Mouse (Mus musculus) left cerebral cortex, postnatal 36 days (tissue): ENCODE data around the gene Paqr3. TPM values are rescaled to one million over a fixed set of nuclear protein-coding genes. Genes with fewer than 3 reads are reported as not detected.

Source experiments
- DNase-seq, 2 experiments: peaks; one replicate each; pipeline ENCODE4 v3.0.0; 2021 to 2022; ENCODE audit warnings: low spot score in 2 of 2, mixed read lengths in 1 of 2
- intact Hi-C: fragments of 180-260 bp; cut with DNase I; formaldehyde crosslinking; loops from one replicate; pipeline ENCODE4 v1.15.1; 2025
- total RNA-seq, 2 experiments: library from RNA; stranded (reverse); gene quantifications; 2 replicates each; pipeline ENCODE4 v1.2.3; 2021

Gene Paqr3
- total RNA-seq: 10 to 100 TPM; 25.1 to 29.6 TPM

GRCm38 (mm10) chr5:97111207-97111910 lies at the start of gene Paqr3:
Paqr3 (minus strand) TSS chr5:97111596.
- intact Hi-C loops: no loop called here

GRCm38 (mm10) chr5:97154688-97155087 lies 43.3 kb upstream of the Paqr3 start:
- intact Hi-C loops: no loop called here
- DNase-seq: no peak

More at GRCm38 (mm10) chr5:97111207-97111910, at the start of gene Paqr3:
- peak; percentile 98 for DNase-seq

DNA sequence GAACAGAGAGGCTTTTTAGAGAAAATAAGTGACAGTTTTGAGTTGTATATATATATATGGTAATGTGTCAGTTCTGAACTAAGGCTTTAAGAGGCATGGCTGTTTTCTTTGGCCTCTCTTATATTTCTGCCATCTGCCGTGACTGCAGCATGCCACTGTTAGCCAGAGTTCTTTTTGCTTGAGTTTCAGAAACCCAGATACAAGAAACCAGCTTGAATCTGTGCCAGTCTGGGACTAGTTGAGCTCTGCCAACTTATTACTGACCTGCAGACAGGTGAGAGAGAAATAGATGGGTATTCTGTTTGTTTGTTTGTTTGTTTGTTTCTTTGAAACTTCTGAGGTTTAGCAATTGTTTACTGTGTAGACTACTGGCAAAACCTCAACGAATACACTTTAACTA lies 23.9 kb upstream of the Paqr3 start:
- intact Hi-C loops: no loop called here
- no peak for DNase-seq

- no peak for DNase-seq
- intact Hi-C loops: loop anchor here (5.0 to 10.0 kb wide), 3 partner anchors 1038 to 1198 kb away; partner anchors contain the start of genes Cfap299 and Prdm8
Observed at GRCm38 (mm10) chr5:97129589-97129988, 18.2 kb upstream of the Paqr3 start.

DNA sequence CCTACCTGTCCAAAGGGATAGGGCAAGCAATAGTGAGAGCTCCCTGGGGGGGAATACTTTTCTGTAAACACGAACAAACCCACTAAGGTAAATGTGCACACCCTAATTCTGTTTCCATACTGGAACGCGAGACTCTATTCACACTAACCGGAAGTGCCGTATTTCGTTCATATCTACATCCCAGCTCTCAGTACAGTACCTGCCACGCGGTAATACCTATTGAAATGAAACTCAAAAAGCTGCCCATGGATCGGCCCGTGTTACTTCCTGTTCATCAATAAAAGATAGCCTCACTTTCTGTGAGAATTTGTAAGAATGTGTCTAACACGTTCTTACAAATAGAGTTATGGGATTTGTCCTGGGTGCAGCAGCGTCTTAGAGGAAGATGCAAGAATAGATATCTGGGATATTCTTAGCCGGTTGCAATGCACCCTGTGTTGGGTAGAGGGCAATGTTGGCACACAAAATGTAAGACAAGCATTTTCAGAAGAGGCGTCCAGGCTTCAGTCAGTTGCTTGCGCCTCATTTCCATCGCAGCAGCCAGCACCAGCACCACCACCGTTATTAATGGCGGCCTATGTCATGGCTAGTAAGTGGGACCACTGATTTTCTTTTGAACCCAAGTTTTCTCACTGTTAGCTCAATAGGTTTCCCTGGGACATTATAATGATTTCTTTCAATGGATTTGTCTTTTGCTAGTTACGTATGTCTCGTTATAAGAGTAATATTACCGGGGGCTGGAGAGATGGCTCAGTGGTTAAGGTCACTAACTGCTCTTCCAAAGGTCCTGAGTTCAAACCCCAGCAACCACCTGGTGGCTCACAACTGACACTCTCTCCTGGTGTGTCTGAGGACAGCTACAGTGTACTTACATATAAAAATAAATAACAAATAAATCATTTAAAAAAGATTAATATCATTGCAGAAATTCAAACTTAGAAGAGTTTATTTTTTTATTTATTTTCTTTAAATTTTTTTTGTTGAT lies 17.1 kb upstream of the Paqr3 start:
- DNase-seq: peak; percentile 49 to 70
- intact Hi-C loops: loop anchor here (5.0 to 10.0 kb wide), 3 partner anchors 1039 to 1199 kb away; partner anchors contain the start of genes Cfap299 and Prdm8

DNA sequence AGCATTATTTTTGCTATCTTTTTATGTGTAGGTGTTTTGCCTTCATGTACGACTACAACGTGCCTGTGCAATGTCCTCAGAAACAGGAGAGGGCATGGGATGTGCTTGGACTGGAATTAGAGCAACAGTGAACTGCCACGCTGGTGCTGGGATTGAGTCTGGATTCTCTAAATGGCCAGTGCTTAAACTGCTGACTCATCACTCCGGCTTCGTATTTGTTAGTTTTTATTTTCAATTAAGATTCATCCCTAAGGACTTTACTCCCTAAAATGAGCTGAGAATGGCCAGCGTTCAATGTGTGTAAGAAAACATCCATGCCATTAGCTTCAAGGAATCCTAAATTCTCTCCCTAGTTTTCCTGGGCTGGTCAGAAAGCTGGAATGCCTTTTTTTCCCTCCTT lies 15.9 kb upstream of the Paqr3 start:
- intact Hi-C loops: loop anchor here (5.0 to 10.0 kb wide), 3 partner anchors 1040 to 1200 kb away; partner anchors contain the start of genes Cfap299 and Prdm8

DNA sequence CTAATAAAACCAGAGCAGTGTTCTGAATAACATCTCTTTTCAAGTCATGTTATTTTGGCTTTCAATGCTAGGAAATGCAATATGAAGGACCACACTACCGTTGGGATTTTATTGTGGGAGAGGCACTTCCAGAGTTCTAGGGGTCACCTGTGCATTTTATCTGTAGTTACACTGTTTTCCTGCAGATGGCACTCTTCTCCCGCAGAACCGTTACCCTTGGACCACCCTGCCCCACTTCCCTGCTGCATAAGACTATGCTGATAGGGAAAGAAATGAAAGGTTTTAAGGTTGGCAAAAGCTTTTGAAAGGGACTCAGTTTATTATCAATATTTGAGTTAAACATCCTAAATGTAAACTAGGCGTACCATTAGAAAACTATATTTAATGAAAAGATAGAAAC lies 14.6 kb upstream of the Paqr3 start:
- DNase-seq: no peak
- intact Hi-C loops: loop anchor here (5.0 to 10.0 kb wide), 3 partner anchors 1041 to 1201 kb away; partner anchors contain the start of genes Cfap299 and Prdm8

More for the DNA sequence above, 15.9 kb upstream of the Paqr3 start:
- DNase-seq: no peak

GRCm38 (mm10) chr5:97125459-97125970 lies 14.1 kb upstream of the Paqr3 start:
- DNase-seq: no peak
- intact Hi-C loops: loop anchor here (5.0 to 10.0 kb wide), 3 partner anchors 1042 to 1202 kb away; partner anchors contain the start of genes Cfap299 and Prdm8

- intact Hi-C loops: loop anchor here (5.0 to 10.0 kb wide), 3 partner anchors 1042 to 1202 kb away; partner anchors contain the start of genes Cfap299 and Prdm8
Observed at GRCm38 (mm10) chr5:97124977-97125376, 13.6 kb upstream of the Paqr3 start.

GRCm38 (mm10) chr5:97110697-97111096 lies 699 bp downstream of the Paqr3 start:
- intact Hi-C loops: no loop called here
- DNase-seq: peak in 1 of 2 experiments; percentile 20

More at GRCm38 (mm10) chr5:97124977-97125376, 13.6 kb upstream of the Paqr3 start:
- DNase-seq: no peak

DNA sequence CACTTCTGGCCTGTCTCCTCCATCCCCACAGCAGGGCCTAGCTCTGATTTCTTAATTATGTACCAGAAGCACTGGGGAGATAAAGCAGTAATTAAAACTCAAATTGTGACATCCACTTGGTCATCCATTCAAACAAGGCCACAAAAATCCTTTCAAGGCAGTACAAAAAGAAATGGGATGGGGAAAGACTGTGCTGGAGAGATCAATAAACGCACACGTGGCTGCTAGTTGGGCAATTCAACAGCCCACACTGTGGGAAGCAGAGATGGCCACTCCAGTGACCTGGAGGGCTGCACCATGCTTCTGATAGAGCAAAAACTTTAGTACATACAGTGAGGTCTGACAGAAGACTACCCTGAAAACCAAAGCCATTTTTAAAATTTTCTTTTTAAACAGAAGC lies 1.3 kb downstream of the Paqr3 start:
- intact Hi-C loops: no loop called here
- DNase-seq: no peak

GRCm38 (mm10) chr5:97108333-97108732 lies 3.1 kb downstream of the Paqr3 start:
- intact Hi-C loops: no loop called here
- DNase-seq: no peak

DNA sequence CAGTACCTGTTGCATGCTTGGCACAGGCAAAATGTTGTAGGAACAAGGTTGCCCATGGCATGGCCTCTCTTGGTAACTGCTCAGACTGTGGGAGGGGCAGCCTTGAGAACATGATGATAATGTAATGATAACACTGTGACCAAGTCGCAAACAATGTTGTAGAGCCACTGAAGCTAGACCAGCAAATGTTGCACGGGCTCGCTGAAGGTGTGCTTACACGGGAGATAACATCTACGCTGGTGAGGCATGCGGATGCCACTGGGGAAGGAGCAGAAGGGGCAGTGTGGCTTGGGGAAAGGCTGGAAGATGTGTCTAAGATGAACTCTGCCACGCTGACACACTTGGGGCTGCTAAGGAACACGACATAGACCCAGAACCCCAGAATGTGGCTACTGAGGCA lies 11.4 kb downstream of the Paqr3 start:
- no peak for DNase-seq
- intact Hi-C loops: no loop called here

DNA sequence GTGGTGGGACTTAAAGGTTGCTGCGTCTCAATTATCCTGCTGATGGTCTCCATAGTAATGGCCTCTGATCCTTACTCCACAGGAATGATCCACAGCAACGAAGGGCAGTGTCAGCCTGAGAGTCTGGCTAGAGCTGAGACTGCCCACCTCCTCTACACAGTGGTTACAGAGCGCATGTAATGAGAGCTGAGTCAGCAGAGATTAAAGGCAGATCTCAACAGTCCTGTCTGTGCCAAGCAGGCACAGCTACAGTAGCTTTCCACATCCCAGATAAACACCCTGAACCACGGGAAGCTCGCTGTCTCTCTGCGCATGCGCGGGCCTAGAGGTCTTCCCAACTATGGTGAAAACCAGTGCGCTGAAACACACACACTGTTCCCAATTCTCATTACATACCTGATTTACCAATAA lies 13.8 kb downstream of the Paqr3 start:
- DNase-seq: no peak
- intact Hi-C loops: no loop called here

DNA sequence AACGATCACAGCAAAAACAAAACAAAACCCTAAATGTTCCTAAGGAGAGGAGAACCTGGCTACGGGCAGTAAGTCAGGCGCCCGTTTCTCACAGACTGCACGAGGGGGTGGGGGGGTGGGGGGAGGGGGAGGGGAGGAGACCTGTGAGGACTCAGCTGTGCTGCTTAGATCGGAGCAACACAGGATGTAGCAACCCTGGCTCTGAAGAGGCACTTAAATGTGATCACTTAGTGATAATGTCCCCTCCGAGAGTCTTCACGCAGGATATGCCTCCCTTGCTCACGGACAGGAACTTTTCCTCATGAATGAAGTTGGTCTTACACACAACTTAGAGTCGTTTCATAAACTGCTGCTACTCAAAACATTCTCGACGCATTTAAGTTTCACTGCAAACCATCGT lies 16.1 kb downstream of the Paqr3 start:
- no peak for DNase-seq
- intact Hi-C loops: no loop called here

GRCm38 (mm10) chr5:97092970-97093369 lies 18.4 kb downstream of the Paqr3 start:
- intact Hi-C loops: no loop called here
- DNase-seq: no peak

DNA sequence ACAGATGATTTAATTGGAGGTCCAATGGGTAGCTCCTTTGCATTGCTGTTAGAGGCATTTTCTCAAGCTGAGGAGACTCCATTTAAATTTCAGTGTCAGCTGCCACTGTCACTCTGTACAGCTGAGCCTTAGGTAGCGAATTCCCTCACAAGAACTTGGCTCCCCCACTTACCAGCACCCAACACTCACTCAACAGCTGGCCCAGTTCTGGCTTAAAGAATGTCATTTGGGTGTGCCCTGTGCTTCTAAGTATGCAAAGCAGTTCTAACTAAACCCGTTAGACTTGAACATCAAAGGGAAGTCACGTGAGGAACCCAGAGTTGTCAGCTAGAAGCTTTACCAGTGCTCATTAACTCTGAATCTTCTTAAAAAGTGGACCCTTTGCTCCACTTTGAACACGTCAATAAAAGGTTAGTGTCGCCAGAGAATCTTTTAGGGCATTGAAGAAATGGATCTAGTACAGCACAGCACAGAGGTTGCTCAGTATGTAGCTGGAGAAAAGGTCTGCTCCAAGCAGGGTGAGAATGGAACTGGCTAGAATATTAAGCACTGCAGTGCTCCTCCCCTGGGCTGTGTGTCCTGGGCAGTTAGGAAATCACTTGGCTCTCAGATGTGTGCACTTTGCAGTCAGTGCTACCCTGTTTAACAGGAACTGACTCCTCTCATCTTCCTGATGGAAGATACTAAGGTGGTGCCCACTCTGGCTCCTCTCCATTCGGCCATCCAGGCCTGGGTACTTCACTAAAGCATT lies 21.2 kb downstream of the Paqr3 start:
- intact Hi-C loops: no loop called here
- no peak for DNase-seq

DNA sequence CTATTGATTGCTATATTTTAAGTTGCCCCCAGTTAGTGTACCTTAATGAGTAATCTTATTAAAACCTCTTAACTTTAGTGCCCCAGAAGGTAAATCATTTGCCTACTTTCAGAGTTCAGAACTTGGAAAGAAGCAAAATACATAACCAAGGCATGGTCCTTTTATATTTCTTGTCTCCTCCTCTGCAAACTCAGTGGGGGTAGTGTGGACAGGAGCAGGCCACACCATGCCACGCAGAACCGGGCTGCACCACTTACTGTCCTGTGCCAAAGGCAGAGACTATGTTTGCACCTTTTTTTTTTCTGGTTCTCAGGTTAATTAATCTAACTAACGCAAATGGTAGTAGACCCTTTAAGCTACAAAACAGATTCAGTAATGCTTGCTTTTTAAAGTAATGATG lies 22.0 kb downstream of the Paqr3 start:
- intact Hi-C loops: no loop called here

DNA sequence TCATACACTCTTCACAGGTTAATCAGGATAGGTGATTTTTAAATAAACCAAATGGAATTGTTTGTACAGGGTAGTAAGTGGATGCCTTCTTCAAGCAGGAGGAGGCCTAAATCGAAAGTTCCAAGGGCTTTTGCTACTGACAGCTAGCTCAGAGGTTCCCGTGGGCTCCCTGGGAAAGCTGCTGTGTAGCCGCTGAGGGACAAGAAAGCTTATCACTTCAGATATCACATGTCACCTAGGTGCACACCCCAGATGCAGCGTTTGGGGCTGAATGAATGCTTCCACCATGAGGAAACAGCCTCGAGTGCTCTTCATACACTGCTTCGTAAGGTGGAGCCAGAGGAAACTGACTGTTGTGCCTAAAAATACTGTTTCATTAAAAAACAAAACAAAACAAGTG lies 23.2 kb downstream of the Paqr3 start:
- intact Hi-C loops: no loop called here
- DNase-seq: no peak

More for the DNA sequence above, 22.0 kb downstream of the Paqr3 start:
- DNase-seq: no peak
